Mouse (Mus musculus) naive thymus-derived CD4-positive, alpha-beta T cell, adult 2 months (primary cell): Measurements from ENCODE around the gene D930020B18Rik.

Source experiments
- DNase-seq: peaks from one replicate; pipeline ENCODE4 v3.0.0-alpha.2; 2011; ENCODE audit warnings: low read depth

D930020B18Rik gene

GRCm38 (mm10) chr10:121640150-121640930, 1.0 kb upstream of the D930020B18Rik start:
- peak; percentile 68 for DNase-seq

DNA sequence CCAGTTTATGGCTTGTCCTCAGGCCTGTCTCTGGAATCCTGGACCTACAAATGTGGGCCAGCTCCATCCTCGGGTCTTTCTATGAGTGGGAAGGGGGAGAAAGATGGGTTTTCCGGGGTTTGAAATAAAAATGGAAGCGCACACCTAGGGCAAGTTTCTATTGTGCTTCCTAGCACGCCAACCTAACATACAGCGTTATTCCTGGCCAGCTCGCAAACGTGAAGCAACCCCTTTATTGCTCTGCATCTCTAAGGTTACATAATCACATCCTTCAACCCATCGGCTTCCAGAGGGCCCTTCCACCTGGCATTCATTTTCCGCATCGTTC, 480 bp upstream of the D930020B18Rik start:
- DNase-seq: no peak

GRCm38 (mm10) chr10:121642054-121642947, 913 bp downstream of the D930020B18Rik start:
- DNase-seq: peak; percentile 20

GRCm38 (mm10) chr10:121646294-121646693, 4.9 kb downstream of the D930020B18Rik start:
- no peak for DNase-seq

DNA sequence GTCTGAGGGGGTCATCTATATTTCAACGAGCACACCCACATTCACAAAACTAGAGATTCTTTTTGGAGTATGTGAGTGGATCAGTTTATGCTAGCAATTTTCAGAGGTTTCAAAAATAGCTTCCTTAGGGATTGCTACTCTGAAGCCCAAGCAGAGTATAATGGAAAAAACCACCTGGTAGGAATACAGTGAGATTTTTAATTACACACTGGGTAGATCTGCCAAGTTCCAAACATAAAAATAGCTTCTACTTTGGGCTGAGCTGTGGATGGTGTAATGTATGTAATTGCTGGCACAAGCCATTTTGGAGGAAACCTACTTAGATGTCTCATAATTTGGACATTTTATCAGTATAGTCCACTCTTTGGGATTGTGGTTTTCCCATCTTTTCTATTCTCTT, 11.7 kb downstream of the D930020B18Rik start:
- DNase-seq: no peak

DNA sequence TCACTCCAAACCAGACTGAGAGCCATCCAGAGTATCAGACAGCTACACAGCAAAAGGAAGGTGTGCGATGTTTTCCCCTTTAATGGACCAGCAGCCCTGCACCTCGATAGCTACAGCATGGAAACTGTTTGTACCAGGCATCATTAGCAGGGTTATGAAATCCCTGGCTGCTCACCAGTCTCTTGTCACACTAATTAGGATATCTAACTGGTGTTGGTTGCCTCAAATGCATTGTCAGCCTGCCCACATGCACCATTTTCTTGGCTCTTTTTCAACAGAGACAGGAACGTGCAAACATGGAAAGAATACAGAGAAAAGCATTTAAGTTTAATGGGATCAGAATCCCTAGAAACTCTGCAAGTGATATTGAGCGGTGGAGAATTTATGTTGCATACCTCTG, 14.5 kb downstream of the D930020B18Rik start:
- DNase-seq: no peak

- no peak for DNase-seq
Measured at GRCm38 (mm10) chr10:121662711-121663110, 21.3 kb downstream of the D930020B18Rik start.

- DNase-seq: no peak
Measured at GRCm38 (mm10) chr10:121663599-121663998, 22.2 kb downstream of the D930020B18Rik start.

- DNase-seq: no peak
Measured at GRCm38 (mm10) chr10:121665631-121666145, 24.3 kb downstream of the D930020B18Rik start.

GRCm38 (mm10) chr10:121669103-121669502, 27.7 kb downstream of the D930020B18Rik start:
- DNase-seq: no peak

DNA sequence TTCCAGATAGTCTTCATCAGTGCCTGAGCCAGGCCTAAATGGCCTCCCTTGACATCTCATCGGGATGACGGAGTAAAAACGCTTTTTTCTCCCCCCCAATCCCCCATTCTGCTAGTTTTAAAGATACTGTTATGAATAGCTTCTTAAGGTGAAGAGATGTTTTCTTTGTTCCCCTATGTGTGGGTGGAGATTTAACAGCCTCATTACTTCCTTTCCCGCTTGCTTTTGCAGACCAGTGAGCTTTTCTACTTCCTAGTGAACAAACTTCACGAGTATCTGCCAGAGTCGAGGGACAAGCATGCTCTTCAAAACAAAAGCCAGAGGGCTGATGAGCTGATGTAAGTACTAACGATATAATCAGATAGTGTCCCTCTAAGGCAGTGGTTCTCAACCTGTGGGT, 35.6 kb downstream of the D930020B18Rik start:
- no peak for DNase-seq

DNA sequence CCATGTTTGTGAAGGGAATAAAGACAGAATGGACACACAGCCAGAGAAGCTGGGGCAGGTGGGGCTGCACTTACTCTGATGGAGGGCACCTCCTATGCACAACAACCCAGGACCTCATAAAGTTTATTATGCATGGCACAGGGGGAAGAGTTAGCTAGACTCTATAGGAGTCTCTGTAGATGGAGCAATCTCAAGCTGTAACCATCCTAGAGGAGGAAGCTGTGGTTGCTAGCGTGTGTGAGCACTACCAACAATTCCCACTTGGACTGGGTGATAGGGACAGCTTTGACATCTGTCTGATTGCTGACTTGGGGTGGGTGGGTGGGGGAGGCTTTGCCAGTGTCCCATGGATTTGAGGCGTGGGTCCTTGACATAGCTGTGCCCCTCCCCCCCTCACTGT, 39.5 kb downstream of the D930020B18Rik start:
- DNase-seq: no peak

DNA sequence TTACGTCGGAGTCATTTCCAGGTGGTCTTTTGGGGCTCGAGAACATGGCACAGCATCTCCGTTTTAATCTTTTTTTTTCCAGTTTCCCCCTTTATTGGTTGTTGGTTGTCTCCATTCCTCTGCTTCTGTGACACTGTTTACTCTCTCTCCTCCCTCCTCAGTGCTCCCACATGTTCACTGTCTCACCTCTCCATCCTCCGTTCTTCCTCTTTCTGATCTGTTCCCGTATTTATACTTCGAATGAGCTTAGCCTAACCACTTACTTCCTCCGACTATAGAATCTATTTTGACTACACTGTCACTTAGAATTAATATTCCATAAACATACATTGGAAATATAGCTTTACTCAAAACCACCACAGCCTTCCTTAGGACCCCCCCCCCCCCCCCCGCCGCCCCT, 41.2 kb downstream of the D930020B18Rik start:
- no peak for DNase-seq

- no peak for DNase-seq
Measured at GRCm38 (mm10) chr10:121686153-121686660, 44.8 kb downstream of the D930020B18Rik start.

- no peak for DNase-seq
Measured at GRCm38 (mm10) chr10:121687511-121687910, 46.1 kb downstream of the D930020B18Rik start.

DNA sequence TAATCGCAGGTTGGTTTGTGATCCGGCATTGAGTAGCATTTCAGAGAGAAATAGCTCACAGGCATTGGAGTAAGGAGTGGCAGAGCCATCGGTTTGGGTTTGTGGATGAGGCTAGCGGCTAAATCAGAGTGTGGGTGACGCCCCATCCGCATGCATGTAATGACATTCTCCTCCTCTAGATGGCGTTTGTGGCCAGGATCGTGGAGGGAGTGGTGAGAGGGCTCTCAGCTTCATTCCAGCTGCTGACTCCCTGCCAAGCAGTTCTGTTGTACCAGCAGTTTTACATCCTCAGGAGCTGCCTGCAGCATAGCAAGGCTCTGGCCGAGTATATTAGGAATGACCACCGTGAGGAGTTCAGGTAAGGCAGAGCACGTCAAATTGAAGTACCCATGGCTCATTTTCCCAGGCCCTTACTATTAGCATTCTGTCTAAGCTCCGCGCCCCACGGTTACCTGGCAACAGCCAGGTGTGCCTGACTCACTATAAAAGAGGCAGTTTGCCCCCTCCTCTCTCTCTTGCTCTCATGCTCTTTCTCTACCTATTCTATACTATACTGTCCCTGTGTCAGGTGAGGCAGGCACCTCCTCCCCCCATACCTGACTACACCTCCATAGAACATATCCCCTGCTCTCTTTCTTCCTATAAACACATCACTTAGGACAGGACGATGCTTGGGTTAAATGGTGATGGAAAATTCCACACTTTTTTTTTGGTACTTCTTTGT, 48.4 kb downstream of the D930020B18Rik start:
- DNase-seq: peak; percentile 34

DNA sequence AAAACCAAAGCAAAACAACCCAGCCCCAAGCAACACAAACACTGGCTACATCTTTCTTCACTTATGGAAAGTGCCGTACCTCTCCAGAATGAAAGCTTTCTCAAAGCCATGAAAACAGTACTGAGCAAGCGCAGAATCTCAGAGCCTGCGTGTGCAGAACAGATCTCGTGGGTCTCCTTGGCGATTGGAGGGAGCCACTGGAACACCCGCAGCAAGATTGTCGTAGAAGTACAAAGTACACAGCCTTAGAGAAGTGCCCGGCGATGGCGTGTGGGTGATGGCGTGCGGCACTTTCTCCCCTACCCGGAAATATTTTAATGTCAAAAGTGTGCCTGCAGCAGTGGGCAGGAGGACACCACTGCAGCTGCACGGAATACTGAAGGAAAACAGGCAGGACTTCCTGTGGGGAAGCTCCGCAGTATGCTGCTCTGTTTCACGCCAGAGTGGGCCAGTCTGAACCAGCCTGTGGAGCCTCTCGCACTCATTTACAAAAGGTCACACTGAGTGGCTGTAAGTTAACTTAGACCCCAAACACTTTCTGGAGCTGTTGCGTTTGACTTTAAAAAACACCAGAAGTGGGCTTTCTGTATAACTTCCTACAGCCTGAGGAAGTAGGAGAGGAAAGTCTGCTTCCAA, 51.7 kb downstream of the D930020B18Rik start:
- no peak for DNase-seq

DNA sequence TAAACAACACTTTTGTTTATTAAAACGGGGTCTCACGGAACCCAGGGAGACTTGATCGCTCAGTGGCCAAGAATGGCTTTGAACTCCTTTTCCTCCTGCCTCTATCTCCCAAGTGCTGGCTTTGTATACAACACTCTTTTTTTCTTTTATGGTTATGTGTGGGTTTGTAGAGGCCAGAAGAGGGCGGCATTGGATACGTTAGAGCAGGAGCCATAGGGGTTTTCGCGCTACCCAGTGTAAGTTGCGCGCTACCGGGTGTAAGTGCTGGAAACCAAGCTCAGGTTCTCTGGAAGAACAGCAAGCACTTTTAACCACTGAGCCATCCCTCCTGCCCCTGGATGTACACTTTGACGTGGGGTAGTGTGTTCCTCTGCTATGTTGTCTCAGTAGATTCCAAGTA, 53.2 kb downstream of the D930020B18Rik start:
- DNase-seq: no peak

DNA sequence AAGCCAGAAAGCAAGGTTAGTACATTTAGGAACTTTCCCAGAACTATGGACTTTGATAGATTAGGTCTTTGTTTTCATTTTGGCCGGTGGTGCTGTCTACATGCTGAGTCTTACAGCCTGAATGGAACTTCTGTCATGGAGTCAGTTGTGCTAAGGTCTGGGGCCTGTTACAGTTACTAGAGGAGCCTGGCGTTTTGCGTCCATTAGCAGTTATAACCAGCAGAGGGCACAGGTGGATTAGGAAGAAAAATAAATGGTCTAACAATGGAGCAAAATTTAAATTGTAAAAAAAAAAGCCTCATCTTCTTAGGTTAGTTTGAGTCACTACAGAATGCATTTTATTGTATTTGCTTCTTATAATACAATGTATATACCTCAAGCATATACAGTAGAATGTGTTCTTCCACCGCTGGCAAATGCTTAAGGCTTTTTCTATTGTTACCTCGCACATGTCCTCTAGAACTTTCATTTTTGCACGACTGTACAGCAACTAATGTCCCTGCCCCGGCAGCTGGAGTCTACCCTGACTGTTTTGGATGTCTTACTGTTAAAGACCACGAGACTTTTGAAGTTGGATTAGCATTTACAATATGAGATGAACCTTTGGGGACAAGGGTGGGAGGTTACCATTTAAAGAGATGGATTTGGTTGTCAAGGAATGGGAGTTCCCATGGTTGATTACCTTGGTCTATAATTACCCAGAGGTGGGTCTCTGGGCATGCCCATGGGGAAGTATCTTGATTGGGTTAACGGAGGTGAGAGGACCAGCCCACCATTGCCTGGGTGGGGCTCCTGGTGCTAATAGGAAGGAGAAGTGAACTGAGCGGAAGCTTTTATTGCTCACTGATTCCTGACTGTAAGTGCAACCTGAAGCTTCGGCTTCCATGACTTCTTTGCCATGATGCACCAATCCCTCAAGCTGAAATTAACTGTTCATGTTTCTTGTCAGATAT, 60.2 kb downstream of the D930020B18Rik start:
- DNase-seq: peak; percentile 59

DNA sequence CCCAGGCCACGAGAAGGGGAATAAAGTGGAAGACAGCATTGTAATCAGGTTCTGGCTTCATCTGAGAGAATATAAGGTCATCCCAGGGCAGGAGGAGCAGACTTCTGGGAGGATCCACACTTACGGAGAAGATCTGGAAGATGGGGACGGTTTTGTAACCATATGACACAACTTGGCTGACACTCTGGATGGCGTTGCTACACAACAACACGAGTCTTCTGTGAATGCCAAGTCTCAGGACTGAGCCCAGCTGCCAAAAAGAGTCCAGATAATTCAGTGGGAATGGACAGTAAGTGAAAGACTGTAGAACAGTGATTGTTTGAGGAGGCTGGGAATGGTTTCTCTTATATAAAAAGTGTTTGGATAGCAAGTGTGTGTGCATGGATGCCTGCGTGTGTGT, 62.2 kb downstream of the D930020B18Rik start:
- no peak for DNase-seq
